Mouse (Mus musculus): Measurements from ENCODE around the gene Etv6. TPM values are rescaled to one million over a fixed set of nuclear protein-coding genes. Genes with fewer than 3 reads are reported as not detected.

Etv6 gene
- total RNA-seq, 2 experiments from 2014 or later = 9.2 to 12.4 TPM

- no peak for DNase-seq (ENCODE audit: low spot score in 2 of 2)
Observed at GRCm38 (mm10) chr6:134140718-134141615, 105.5 kb downstream of the Etv6 start.

DNA sequence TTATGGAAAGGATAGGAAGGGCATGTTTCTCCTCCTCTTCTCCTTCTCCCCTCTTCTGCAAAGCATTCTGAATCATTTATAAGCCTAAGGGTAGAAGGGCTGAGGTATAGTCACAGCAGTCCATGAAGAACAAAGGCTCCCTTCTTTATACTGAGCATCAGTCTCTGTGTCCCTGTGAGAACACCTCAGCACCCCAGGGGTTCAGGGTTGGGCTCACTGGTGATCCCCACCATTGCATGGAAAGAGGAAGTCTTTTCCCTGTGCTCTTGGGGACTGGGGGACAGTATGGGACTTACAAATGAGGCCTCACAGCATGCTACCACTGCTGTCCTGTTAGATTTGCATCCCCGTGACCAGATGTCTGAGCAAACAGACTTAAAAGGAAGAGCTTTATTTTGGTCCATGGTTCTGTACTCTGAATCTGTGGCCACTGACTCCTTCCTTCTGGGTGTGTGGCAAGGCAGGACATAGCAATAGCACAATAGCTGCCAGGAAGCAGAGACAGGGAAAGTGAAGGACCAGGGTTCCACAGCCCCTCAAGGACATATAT lies 106.2 kb downstream of the Etv6 start:
- DNase-seq (ENCODE audit: low spot score in 2 of 2) = no peak

DNA sequence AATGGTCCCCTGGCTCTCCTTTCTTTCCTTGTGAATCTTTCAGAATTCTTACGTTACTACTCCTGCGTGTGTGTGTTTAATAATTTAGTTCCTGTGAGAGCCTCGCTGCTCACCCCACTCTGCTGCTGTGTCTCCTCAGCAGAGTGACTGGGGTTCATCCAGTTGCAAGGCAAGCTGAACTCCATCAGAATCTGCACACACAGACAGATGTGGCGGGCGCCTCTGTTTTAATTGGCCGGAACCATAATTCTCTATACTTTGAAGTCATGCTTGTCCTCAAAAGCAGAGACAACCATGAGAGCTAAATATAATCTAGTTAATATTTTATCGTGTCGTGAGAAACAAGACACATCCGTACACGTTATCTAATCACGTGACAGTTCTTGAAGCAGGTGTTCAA lies 107.2 kb downstream of the Etv6 start:
- DNase-seq (ENCODE audit: low spot score in 2 of 2) = no peak

DNA sequence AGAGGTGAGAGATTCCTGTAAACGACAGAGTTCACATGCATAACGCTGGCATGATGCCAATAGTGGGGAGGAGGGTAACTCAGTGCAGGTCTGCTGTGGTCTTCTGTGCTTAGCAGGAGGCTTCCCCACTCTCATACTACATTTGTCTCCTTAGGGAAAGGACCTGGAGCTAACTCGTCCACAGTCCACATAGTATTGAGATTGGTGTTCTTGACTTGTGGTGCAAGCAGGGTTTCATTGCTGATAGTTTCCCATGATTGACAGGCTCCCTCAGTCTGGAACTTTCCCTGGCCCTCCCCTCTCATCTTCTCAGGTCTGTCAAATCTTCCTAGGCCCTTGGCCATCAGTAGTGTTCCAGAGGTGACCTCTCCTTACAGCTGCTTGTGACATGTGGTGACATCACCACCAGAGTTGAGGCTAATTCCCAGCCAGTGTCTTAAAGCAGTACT lies 108.2 kb downstream of the Etv6 start:
- no peak for DNase-seq (ENCODE audit: low spot score in 2 of 2)

GRCm38 (mm10) chr6:134144231-134145130 lies 109.0 kb downstream of the Etv6 start:
- no peak for DNase-seq (ENCODE audit: low spot score in 2 of 2)

GRCm38 (mm10) chr6:134147596-134148442 lies 112.3 kb downstream of the Etv6 start:
- DNase-seq (ENCODE audit: low spot score in 2 of 2) = peak in 1 of 2 experiments; percentile 42

GRCm38 (mm10) chr6:134148443-134148942 lies 113.0 kb downstream of the Etv6 start:
- no peak for DNase-seq (ENCODE audit: low spot score in 2 of 2)

DNA sequence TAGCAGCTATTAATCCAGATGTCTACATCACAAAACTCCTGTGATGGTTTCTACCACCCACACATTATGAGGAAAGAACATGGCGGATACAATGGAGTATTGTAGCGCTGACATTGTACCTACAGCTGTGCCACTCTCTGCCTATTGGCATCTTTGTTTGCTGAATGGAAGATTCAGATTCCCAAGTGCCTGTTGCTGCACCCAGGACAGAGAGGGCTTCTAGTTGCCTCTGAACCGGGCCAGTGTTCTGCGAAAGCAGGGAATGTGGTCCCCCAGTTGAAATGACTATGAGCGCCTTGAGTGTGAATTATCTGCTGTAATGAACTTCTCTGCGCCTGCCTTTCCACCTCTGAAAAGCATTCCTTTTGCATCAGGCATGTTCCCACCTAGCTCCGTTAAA lies 114.1 kb downstream of the Etv6 start:
- no peak for DNase-seq (ENCODE audit: low spot score in 2 of 2)

- no peak for DNase-seq (ENCODE audit: low spot score in 2 of 2)
Observed at GRCm38 (mm10) chr6:134151022-134151680, 115.7 kb downstream of the Etv6 start.

DNA sequence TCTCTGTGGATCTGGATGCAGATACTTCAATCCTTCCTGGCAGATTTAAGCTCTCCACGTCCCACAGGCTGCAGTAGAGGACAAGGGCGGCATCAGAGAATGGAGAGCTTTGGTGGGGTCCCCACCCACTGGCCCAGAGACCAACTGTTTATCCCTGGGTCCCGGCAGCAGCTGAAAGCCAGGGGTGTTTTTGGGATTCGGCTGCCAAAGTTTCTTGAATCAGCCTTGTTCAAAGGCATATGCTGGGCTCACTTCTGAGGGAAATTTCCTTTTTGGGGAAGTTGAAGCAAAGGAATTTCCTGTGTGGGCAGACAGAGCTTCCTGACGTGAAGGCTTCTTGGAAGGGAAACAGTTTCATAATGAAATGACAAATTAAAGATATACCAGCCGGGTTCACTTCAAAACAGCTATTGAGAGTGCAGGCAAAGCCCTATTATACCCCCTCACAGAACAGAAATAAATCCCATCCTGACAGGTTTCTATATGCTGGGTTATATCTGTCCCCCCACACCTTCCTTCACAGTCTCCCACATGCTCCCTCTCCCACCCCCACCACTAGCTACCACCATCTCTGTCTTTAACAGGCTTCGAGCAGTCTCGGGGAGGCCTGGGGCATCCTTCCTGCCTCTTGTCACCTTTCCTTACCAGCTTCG lies 116.5 kb downstream of the Etv6 start:
- peak; percentile 29 to 56 for DNase-seq (ENCODE audit: low spot score in 2 of 2)

GRCm38 (mm10) chr6:134152539-134152938 lies 117.0 kb downstream of the Etv6 start:
- no peak for DNase-seq (ENCODE audit: low spot score in 2 of 2)

DNA sequence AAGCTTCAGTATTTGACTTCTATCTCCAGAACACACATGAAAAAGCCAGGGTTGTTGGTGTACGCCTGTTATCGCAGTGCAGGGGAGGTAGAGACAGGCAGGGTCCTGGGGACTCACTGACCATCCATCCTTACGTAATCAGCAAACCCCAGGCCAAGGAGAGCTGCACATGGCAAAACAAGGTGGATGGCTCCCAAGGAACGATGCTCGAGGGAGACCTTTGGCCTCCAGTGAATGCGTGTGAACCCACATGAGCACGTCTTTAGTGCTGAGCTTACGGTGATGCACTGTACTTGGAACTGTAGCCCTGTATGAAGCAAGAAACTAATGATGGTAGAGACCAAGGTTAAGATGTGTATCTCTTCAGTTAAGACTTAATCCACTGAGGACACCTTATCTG lies 119.2 kb downstream of the Etv6 start:
- DNase-seq (ENCODE audit: low spot score in 2 of 2) = no peak

DNA sequence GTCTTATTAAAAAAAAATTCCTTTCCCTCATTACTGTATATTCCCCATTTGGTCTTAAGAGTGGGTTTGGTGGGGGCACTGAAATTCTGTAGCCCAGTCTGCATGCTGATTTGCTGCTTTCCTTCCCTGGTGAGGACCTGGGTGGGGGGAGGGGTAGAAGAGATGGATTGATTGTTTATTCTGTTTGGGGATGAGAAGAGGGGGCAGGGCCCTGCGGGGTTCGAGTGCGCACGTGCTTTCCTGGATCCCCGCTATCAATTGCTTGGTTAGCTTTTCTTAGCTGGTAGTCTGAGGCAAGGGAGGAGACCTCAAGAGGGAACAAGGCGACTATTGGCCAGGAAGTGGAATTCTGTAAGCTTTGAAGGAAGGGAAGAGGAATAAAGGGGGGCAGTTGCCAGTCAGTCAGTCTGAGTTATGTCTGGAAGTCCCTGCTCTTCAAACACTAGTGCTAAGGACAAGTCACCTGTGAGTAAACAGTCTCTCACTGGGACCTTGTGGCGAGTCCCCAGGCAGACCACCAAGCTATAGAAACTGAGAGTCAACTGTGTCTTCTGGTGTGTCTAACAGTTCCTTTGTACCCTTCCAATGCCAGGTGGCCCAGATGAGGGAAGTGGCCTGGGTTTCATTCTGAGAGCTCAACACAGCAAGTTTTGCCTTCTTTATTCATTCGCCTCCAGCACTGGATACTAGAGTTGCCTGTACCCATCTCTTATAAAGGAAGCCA lies 120.6 kb downstream of the Etv6 start:
- no peak for DNase-seq (ENCODE audit: low spot score in 2 of 2)

DNA sequence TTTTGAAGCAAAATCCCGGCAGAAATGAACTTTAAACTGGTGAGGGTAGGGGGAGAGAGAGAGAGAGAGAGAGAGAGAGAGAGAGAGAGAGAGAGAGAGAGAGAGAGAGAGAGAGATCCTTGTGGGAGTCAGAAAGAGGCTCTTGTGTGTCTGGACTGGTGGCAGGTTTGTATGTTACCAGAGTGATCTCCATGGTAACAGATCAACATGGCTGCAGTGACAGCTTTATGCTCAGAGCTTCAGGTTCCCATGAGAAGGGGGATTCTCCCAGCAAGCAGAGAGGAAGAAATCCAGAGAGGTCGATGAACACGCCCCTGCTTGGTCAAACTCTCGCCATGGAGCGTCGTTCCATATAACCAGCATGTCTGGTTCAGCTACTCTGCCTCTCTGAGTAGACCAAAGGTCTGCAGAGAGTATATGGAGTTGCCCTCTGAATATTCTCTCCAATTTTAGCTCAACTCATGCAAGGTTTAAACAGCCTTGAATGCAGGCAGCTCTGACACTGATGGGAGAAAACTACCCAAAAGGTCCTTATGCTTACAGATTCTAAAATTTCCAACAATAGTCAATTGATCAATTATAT lies 122.1 kb downstream of the Etv6 start:
- DNase-seq (ENCODE audit: low spot score in 2 of 2) = no peak

GRCm38 (mm10) chr6:134158201-134158600 lies 122.7 kb downstream of the Etv6 start:
- no peak for DNase-seq (ENCODE audit: low spot score in 2 of 2)

DNA sequence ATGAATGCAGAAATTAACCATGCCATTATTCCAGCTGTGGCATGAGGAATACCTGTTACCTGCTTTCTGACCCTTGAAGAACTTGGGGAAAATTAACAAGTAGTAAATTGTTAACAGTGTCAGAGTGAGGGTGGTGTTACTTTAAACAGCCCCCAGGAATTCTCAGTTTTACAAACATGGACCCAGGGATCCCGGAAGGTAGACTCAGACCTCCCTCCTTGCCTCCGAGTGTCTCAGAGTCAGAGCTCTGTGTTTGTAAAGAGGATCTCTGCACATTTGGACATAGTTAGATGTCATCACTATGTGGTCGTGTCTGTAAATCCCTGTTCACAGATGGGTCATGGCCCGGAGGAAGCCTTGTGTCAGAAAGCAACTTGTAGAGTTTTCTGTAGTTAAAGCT lies 124.2 kb downstream of the Etv6 start:
- DNase-seq (ENCODE audit: low spot score in 2 of 2) = no peak

DNA sequence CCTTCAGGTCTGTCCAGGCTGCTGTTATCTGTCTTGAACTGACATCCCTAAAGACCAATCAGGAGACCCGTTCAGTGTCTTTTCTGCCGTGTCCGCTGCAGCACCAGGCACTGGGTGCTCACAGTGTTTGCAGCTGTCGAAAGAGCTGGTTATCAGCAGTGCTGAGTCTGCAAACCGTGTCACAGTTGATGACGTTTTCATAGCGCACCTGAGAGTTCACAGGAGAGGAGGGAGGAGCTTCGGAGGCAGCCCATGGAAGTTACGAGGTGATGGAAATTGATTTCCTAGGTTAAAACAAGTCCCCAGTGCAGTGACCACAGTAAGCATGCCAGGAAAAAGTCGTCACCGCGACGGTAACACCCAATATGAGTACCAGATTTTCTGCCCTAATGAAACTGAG lies 125.5 kb downstream of the Etv6 start:
- no peak for DNase-seq (ENCODE audit: low spot score in 2 of 2)

DNA sequence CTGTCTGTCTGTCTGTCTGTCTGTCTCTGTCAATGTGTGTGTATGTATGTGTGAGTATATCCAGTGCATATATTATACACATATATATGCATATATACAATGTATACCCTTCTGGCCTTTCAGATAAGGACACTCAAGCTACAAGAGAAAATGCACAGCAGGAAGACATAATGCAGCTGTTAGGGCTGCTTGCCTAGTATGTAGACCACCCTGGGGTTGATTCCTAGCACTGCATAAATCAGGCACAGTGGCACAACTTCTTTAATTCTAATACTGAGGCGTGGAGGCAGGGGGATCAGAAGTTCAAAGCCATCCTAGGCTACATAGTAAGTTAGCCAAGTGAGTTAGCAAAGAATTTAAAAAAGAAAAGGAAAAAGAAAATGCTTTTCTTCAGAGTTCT lies 127.8 kb downstream of the Etv6 start:
- DNase-seq (ENCODE audit: low spot score in 2 of 2) = no peak
